Mouse (Mus musculus): ENCODE measurements around the gene Tomt.

DNA sequence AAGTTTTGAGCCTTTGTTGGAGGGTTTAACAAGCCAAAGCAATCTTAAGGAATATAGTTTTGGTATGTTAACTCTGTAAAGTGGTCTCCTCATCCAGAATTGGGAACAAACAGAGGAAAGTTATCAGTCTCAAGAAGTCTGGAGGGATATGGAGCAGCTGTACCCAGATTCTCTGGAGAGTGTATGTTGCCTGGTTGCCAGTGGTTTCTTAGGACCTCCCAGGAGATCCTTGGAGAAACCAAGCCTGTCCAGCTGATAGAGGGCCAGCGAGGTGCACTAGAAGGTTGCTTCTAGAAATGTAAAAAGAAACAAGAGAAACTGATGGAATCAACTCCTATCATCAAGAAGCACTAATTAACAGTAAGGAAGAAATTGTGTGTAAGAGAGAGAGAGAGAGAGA lies 45.5 kb upstream of the Tomt start:
- TF ChIP-seq CTCF (IDR thresholded peaks at IDR 0.05; ENCODE audit: low read depth) (no peak), EP300 (IDR thresholded peaks at IDR 0.05; ENCODE audit: low read depth) (no peak)

Data from heart, postnatal 0 days (tissue).